ENCODE assay signal across 22 mouse cellular contexts in genomic region chr2:14275796-14276195, GRCm38 (mm10). TPM values are rescaled to one million over a fixed set of nuclear protein-coding genes. Genes with fewer than 3 reads are reported as not detected.
"Had no signal": no experiment of that assay in that cellular context is flagged by ENCODE, and none has a peak within 500 bp of the region (broad histone marks: within the 10 kb centered on the region; RNA-seq: fewer than 3 reads in every experiment).

No protein-coding gene starts in this region.

- H3K27ac ChIP-seq: lung, embryonic 15.5 days; macrophage; midbrain, embryonic 10.5 days; midbrain, embryonic 12.5 days; neural tube, embryonic 13.5 days; neural tube, embryonic 15.5 days; stomach, embryonic 15.5 days; stomach, postnatal 0 days had no signal

- H3K4me3 ChIP-seq: lung, embryonic 15.5 days; midbrain, embryonic 10.5 days; midbrain, embryonic 12.5 days; myocyte; neural tube, embryonic 13.5 days; neural tube, embryonic 15.5 days; stomach, embryonic 15.5 days had no signal

- DNase-seq: liver, postnatal 0 days; lung, adult 2 months; lung, postnatal 14 days; lung, postnatal 36 days; midbrain, embryonic 14.5 days; retina, postnatal 1 day; right cerebral cortex, adult 18-20 months; right cerebral cortex, postnatal 25 days; right cerebral cortex, postnatal 4 days; thymus, adult 2 months; thymus, postnatal 25 days; thymus, postnatal 4 days had no signal

RNA-seq across cellular contexts. Expression of gene Mrc1, which starts 46.6 kb away (rescaled TPM):
- total RNA-seq: megakaryocyte-erythroid progenitor cell, adult 5-6 weeks had no signal
